Mouse (Mus musculus) heart, adult 2 months (tissue): Measurements from ENCODE around the gene Susd4. TPM values are rescaled to one million over a fixed set of nuclear protein-coding genes. Genes with fewer than 3 reads are reported as not detected.

ENCODE experiments used
- DNase-seq, 2 experiments: peaks; one replicate each; pipeline ENCODE4 v3.0.0; 2021
- H3K27ac ChIP-seq: fragments of 200-600 bp; 2 replicates; pipeline ENCODE4 v1.8.1; 2022
- H3K27me3 ChIP-seq: fragments of 200-500 bp; 2 replicates; pipeline ENCODE4 v1.6.1; 2012; ENCODE audit warnings: mild to moderate bottlenecking, low read length, inconsistent platforms, mixed read lengths; ENCODE audit not compliant: control insufficient read depth, insufficient read depth
- H3K36me3 ChIP-seq: fragments of 200-500 bp; 2 replicates; pipeline ENCODE4 v1.6.1; 2012; ENCODE audit warnings: low read length, inconsistent platforms; ENCODE audit not compliant: control insufficient read depth, insufficient read depth
- H3K4me1 ChIP-seq: fragments of 200-500 bp; 2 replicates; pipeline ENCODE4 v1.6.1; 2011; ENCODE audit warnings: low read length; ENCODE audit not compliant: control insufficient read depth, insufficient read depth
- H3K4me3 ChIP-seq: fragments of 200-600 bp; 2 replicates; pipeline ENCODE4 v1.8.1; 2022
- H3K79me2 ChIP-seq: fragments of 200-500 bp; replicated peaks from 2 replicates; pipeline ENCODE4 v1.6.1; 2012; ENCODE audit warnings: mild to moderate bottlenecking, inconsistent platforms, low read length, moderate library complexity, mixed read lengths; ENCODE audit not compliant: control insufficient read depth, insufficient read depth
- H3K9ac ChIP-seq: fragments of 200-500 bp; 2 replicates; pipeline ENCODE4 v1.6.1; 2012; ENCODE audit warnings: low read depth, mild to moderate bottlenecking, control low read depth, inconsistent platforms, low read length, mixed read lengths
- CTCF ChIP-seq: fragments of 200-600 bp; IDR thresholded peaks from 2 replicates; pipeline ENCODE4 v1.8.1; 2022; ENCODE audit warnings: antibody characterized with exemption, mild to moderate bottlenecking, moderate library complexity
- EP300 ChIP-seq: fragments of 200-500 bp; IDR thresholded peaks from 2 replicates; pipeline ENCODE4 v1.6.1; 2011; ENCODE audit warnings: low read depth, low read length, control low read depth; ENCODE audit not compliant: insufficient read depth
- POLR2A ChIP-seq: fragments of 200-500 bp; IDR thresholded peaks from 2 replicates; pipeline ENCODE4 v1.6.1; 2011; ENCODE audit warnings: mild to moderate bottlenecking, low read depth, low read length, control low read depth; ENCODE audit not compliant: insufficient read depth
- WGBS: fragments of 180-500 bp; shearing (Covaris S2); methylation state at CpG from one replicate; pipeline ENCODE4 v1.1.7; 2018; 5-methylcytosine and 5-hydroxymethylcytosine counted together
- intact Hi-C: fragments of 180-260 bp; cut with DNase I; formaldehyde crosslinking; loops from one replicate; pipeline ENCODE4 v1.15.1; 2025
- polyA plus RNA-seq: library from polyadenylated mRNA; depleted of rRNA; stranded (reverse); fragments of >200 nt; gene quantifications from 2 replicates; pipeline ENCODE4 v1.2.3, GENCODE M21; 2012; rRNA removed
- total RNA-seq, 2 experiments: library from RNA; stranded (reverse); gene quantifications; 2 replicates each; pipeline ENCODE4 v1.2.3; 2021

Gene Susd4
- total and polyA plus RNA-seq, 3 experiments = 0.16 to 0.49 (median 0.34) TPM

DNA sequence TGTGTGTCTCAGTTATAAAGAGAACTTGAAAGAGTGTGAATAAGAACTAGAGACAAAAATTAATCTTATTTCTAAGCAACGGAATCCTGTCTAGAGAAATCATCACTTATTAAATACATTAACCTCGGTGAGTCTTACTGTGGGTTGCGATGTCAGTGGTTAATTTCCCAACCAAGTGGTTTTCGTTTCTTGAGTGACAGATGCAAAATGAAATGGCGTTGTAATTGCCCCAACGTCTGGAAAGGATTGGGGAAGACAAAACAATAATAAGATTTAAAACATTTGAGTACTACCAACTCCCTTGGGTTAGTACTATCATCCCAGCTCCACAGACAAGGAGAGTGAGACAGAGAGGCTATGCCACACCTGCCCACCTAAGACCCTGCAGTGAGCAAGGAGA, 181.9 kb downstream of the Susd4 start:
- no peak overlapping the region for H3K9ac ChIP-seq
- intact Hi-C loops = no loop called here
- DNase-seq = no peak
- no peaks in the 10 kb centered on the region for H3K36me3 ChIP-seq
- no peaks in the 10 kb centered on the region for H3K27me3 ChIP-seq
- 84% methylated on average over 6 of the region's 6 CpGs for WGBS
- H3K27ac ChIP-seq = no peak overlapping the region
- TF ChIP-seq POLR2A (no peak), CTCF (no peak), EP300 (no peak)
- H3K79me2 ChIP-seq = no peaks in the 10 kb centered on the region
- H3K4me1 ChIP-seq = no peaks in the 10 kb centered on the region
- no peak overlapping the region for H3K4me3 ChIP-seq

Other genes starting within 250 kb of the Susd4 start
- 10 to 100 TPM; 63.9 to 65.3 TPM for gene Capn2, start 246.3 kb upstream of the Susd4 start, total RNA-seq
- gene Capn2, start 246.3 kb upstream of the Susd4 start, polyA plus RNA-seq = 28.0 and 46.2 TPM in 2 replicates
- gene Capn8, start 198.9 kb upstream of the Susd4 start, total RNA-seq = not detected
- gene Capn8, start 198.9 kb upstream of the Susd4 start, polyA plus RNA-seq = not detected in 2 replicates
- not detected for gene Ccdc185, start 14.7 kb upstream of the Susd4 start, total RNA-seq
- 0.04 TPM in 1 of 2 replicates, not detected in the other for gene Ccdc185, start 14.7 kb upstream of the Susd4 start, polyA plus RNA-seq
- gene Tlr5, start 190.9 kb downstream of the Susd4 start, total RNA-seq = 1 to 10 TPM; 1.1 to 1.7 TPM
- gene Tlr5, start 190.9 kb downstream of the Susd4 start, polyA plus RNA-seq = 1.2 and 1.5 TPM in 2 replicates